Mouse (Mus musculus) limb, embryonic 14.5 days (tissue): ENCODE measurements around the gene Pdia2. TPM values are rescaled to one million over a fixed set of nuclear protein-coding genes. Genes with fewer than 3 reads are reported as not detected.

Experiments used
- ATAC-seq: fragments of 200-750 bp; cut with Nextera tagmentation; 2 replicates; pipeline ENCODE4 v1.8.0; 2017; ENCODE audit warnings: low read depth, moderate number of reproducible peaks, moderate TSS enrichment; ENCODE audit not compliant: low FRiP score
- DNase-seq: peaks from one replicate; pipeline ENCODE4 v3.0.0-alpha.2; 2015; ENCODE audit warnings: low spot score
- H3K27ac ChIP-seq: fragments of 300-500 bp; sonication (generic); replicated peaks from 2 replicates; pipeline ENCODE4 v1.5.1; 2014; ENCODE audit warnings: low read depth, mild to moderate bottlenecking, low read length, moderate library complexity, mixed read lengths
- H3K27me3 ChIP-seq: fragments of 300-500 bp; sonication (generic); 2 replicates; pipeline ENCODE4 v1.6.1; 2014; ENCODE audit warnings: low read length, mixed read lengths; ENCODE audit not compliant: control insufficient read depth, insufficient read depth
- H3K36me3 ChIP-seq: fragments of 300-500 bp; sonication (generic); 2 replicates; pipeline ENCODE4 v1.6.1; 2014; ENCODE audit warnings: mild to moderate bottlenecking, low read length, moderate library complexity, mixed read lengths; ENCODE audit not compliant: control insufficient read depth, insufficient read depth
- H3K4me1 ChIP-seq: fragments of 300-500 bp; sonication (generic); 2 replicates; pipeline ENCODE4 v1.6.1; 2014; ENCODE audit warnings: antibody characterized with exemption, low read length, mixed read lengths; ENCODE audit not compliant: control insufficient read depth, insufficient read depth
- H3K4me2 ChIP-seq: fragments of 300-500 bp; sonication (generic); replicated peaks from 2 replicates; pipeline ENCODE4 v1.6.1; 2014; ENCODE audit warnings: low read depth, mild to moderate bottlenecking, low read length, moderate library complexity; ENCODE audit not compliant: severe bottlenecking
- H3K4me3 ChIP-seq: fragments of 300-500 bp; sonication (generic); replicated peaks from 2 replicates; pipeline ENCODE4 v1.5.1; 2014; ENCODE audit warnings: low read length
- H3K9ac ChIP-seq: fragments of 300-500 bp; sonication (generic); 2 replicates; pipeline ENCODE4 v1.6.1; 2014; ENCODE audit warnings: mild to moderate bottlenecking, low read depth, low read length, moderate library complexity; ENCODE audit not compliant: severe bottlenecking
- H3K9me3 ChIP-seq: fragments of 300-500 bp; sonication (generic); 2 replicates; pipeline ENCODE4 v1.6.1; 2016; ENCODE audit warnings: low read length; ENCODE audit not compliant: control insufficient read depth
- POLR2A ChIP-seq: fragments of 200-500 bp; IDR thresholded peaks from 2 replicates; pipeline ENCODE4 v1.8.0; 2012; ENCODE audit warnings: inconsistent platforms, mild to moderate bottlenecking, moderate library complexity, borderline replicate concordance; ENCODE audit not compliant: insufficient read depth, insufficient read length; ENCODE audit errors: extremely low read depth
- WGBS: fragments of 180-500 bp; shearing (Covaris S2); extraction: QIAGEN DNeasy Blood & Tissue Kit; methylation state at CpG from one replicate; pipeline ENCODE4 v1.1.7; 2014; 5-methylcytosine and 5-hydroxymethylcytosine counted together
- polyA plus RNA-seq, 2 experiments: library from polyadenylated mRNA; depleted of rRNA in 1 of 2; stranded (reverse) in 1 of 2; unstranded in 1 of 2; fragments of >200 nt; fragmentation: Nextera tagmentation in 1 of 2; extraction: Ambion mirVana in 1 of 2; gene quantifications; 2 replicates each; pipeline versions ENCODE4 v1.2.1 to v1.2.3; 2012 to 2014

The Pdia2 gene
- polyA plus RNA-seq, 2 experiments: 0.33 to 0.34 TPM

DNA sequence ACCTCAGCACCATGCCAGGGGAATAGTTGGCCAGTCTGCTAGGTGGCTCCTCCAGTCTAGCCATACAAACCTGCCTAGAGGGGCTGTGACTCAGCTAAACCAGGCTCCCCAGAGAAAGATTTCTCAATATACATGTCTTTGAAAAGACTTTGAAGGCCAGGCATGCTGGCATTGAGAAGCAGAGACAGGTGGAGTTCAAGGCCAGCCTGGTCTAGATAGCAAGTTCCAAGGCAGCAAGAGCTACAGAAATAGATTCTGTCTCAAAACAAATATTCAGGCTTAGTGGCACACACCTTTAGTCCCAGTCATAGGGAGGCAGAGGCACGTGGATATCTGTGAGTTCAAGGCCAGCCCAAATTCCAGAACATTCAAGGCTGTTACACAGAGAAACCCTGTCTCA, 7.5 kb upstream of the Pdia2 start:
- Histone ChIP-seq H3K4me3 (no peak overlapping the region), H3K9me3 (no peaks in the 10 kb centered on the region), H3K4me2 (no peak overlapping the region), H3K9ac (no peak overlapping the region), H3K4me1 (peaks cover 14% of the 10 kb centered on the region; the same call in 1 of the 2 replicates), H3K27ac (no peak overlapping the region), H3K27me3 (peaks cover 19% of the 10 kb centered on the region), H3K36me3 (no peaks in the 10 kb centered on the region)
- TF ChIP-seq POLR2A: no peak
- ATAC-seq (no peak), DNase-seq (no peak)
- 42% methylated on average over 1 of the region's 1 CpGs for WGBS

DNA sequence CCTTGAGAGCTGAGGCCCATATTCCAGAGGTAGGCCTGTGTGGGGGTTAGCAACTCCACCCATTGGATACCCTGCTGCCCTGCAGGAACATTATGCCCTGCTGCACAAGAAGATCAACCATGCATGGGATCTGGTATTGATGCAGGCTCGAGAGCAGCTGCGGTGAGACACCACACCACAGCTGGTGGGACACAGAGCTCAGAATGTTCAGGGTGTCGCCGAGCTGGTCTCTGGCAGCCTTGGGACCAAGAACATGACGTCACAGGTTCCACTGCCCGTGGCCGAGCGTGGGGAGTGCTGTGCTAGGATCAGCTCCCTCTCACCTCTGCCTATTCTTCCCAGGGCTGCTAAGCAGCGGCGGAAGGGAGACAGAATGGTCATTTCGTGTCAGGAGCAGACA, 5.9 kb upstream of the Pdia2 start:
- H3K4me3 ChIP-seq: no peak overlapping the region
- ATAC-seq (no peak), DNase-seq (no peak)
- H3K9me3 ChIP-seq: no peaks in the 10 kb centered on the region
- peaks cover 34% of the 10 kb centered on the region for H3K27me3 ChIP-seq
- H3K4me2 ChIP-seq: no peak overlapping the region
- no peaks in the 10 kb centered on the region for H3K36me3 ChIP-seq
- H3K27ac ChIP-seq: no peak overlapping the region
- no peak overlapping the region for H3K9ac ChIP-seq
- no peak for TF ChIP-seq POLR2A
- peaks cover 17% of the 10 kb centered on the region for H3K4me1 ChIP-seq
- 31% methylated on average over 11 of the region's 11 CpGs for WGBS

DNA sequence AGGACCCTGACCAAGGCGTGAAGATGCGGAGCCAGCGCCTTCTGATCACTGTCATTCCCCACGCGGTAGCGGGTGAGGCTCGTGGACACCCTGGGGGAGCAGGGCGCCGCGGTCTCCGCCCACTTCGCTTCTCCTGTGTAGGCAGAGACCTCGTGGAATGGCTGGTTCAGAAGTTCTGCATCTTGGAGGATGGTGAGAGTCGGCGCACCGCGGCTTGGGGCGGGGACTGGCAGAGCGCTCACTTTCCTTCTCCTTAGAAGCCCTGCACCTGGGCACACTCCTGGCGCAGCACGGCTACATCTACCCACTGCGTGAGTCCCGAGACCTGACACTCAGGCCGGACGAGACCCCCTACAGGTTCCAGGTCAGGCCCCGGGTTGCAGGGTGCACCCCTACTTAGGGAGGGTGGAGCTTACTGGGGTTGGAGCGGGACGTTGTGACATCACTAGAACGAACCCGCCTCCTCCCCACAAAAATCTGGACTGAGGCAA, 4.5 kb upstream of the Pdia2 start:
- Histone ChIP-seq H3K27me3 (peaks cover 35% of the 10 kb centered on the region), H3K36me3 (no peaks in the 10 kb centered on the region), H3K4me2 (peak overlapping the region; percentile 95), H3K4me1 (peaks cover 17% of the 10 kb centered on the region), H3K9me3 (no peaks in the 10 kb centered on the region), H3K4me3 (peak overlapping the region; percentile 52), H3K9ac (peak overlapping the region; percentile 31; the same call in 1 of the 2 replicates), H3K27ac (no peak overlapping the region)
- under 1% methylated on average over 25 of the region's 30 CpGs for WGBS
- TF ChIP-seq POLR2A: no peak
- DNase-seq (no peak), ATAC-seq (no peak; the same call in 1 of the 2 replicates)

DNA sequence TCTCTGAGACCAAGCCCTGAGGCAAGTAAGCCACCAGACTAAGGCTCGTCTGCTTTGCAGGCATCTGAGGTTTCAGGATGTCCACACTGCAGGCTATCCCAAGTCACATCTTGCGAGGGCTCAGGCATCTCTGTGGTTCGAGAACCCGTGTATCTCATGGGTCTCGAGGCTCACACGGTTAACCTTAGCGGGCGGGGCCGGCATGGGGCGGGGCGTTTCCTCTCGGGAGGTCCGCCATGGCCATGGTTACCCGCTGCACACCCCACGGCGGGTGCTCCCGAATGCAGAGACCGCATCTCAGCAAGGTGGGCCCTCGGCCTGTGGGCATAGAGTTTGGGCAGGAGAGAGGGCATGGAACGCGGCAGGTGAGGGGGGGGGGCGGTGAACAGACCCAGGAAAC, 3.9 kb upstream of the Pdia2 start, which contains the start of gene Rgs11:
Gene Rgs11 (plus strand): TSS at position 215 of the 400 bp plus-strand sequence.
- Histone ChIP-seq H3K9ac (peak within 1 kb of the TSS; percentile 31; the same call in 1 of the 2 replicates), H3K27ac (no peak within 1 kb of the TSS), H3K27me3 (peaks cover 35% of the 10 kb centered on the region), H3K9me3 (no peaks in the 10 kb centered on the region), H3K36me3 (peaks cover 3% of the 10 kb centered on the region; the same call in 1 of the 2 replicates), H3K4me2 (peak within 1 kb of the TSS; percentile 95), H3K4me3 (peak within 1 kb of the TSS; percentile 52), H3K4me1 (peaks cover 17% of the 10 kb centered on the region)
- DNase-seq: no peak
- 3% methylated on average over 21 of the region's 22 CpGs for WGBS
- TF ChIP-seq POLR2A: no peak
- ATAC-seq: no peak

DNA sequence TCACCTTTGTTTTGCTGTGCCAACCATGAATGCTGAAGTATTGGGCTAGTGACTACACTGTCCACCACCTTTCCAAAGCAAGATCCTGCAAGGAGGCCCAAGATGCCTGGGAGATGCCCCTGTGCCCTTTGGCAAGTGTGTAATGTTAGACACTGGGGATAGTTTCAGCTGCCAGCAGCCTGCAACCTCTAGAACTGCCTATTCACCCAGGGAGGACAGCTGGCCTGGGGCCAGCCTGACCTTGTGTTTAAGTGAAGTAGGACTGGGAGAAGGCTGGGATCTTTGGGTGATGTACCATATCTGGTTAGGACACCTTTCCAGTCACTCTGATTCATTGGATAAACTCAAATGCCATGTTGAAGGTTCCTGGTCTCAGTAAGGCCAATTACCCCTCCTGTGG, 3.1 kb upstream of the Pdia2 start:
- no peak for TF ChIP-seq POLR2A
- Histone ChIP-seq H3K36me3 (peaks cover 10% of the 10 kb centered on the region; the same call in 1 of the 2 replicates), H3K9ac (no peak overlapping the region), H3K4me1 (peaks cover 17% of the 10 kb centered on the region), H3K4me2 (peak overlapping the region; percentile 95; the same call in 1 of the 2 replicates), H3K4me3 (no peak overlapping the region), H3K27me3 (peaks cover 35% of the 10 kb centered on the region), H3K9me3 (no peaks in the 10 kb centered on the region), H3K27ac (no peak overlapping the region)
- DNase-seq (no peak), ATAC-seq (no peak)
